Mouse (Mus musculus) liver, embryonic 14.5 days (tissue): Measurements from ENCODE around the gene Cdk8. TPM values are rescaled to one million over a fixed set of nuclear protein-coding genes. Genes with fewer than 3 reads are reported as not detected.

ENCODE experiments used
- ATAC-seq: fragments of 200-750 bp; cut with Nextera tagmentation; 2 replicates; pipeline ENCODE4 v1.8.0; 2017; ENCODE audit warnings: moderate number of reproducible peaks, mild to moderate bottlenecking, moderate library complexity; ENCODE audit not compliant: insufficient read depth
- DNase-seq, 3 experiments: peaks; one replicate each; pipeline ENCODE4 v3.0.0-alpha.2; 2012 to 2013; ENCODE audit warnings: low read depth in 3 of 3, low spot score in 3 of 3
- H3K27ac ChIP-seq: fragments of 300-500 bp; sonication (generic); 2 replicates; pipeline ENCODE4 v1.5.1; 2014; ENCODE audit warnings: moderate library complexity, mild to moderate bottlenecking, control low read depth, inconsistent platforms
- H3K27me3 ChIP-seq: fragments of 300-500 bp; sonication (generic); 2 replicates; pipeline ENCODE4 v1.6.1; 2014; ENCODE audit warnings: mild to moderate bottlenecking, low read length, moderate library complexity; ENCODE audit not compliant: control insufficient read depth, insufficient read depth
- H3K36me3 ChIP-seq: fragments of 300-500 bp; sonication (generic); replicated peaks from 2 replicates; pipeline ENCODE4 v1.6.1; 2014; ENCODE audit warnings: low read depth; ENCODE audit not compliant: control insufficient read depth, insufficient read depth
- H3K4me1 ChIP-seq, 2 experiments: fragments of 200-500 bp in 1 of 2; fragments of 300-500 bp in 1 of 2; sonication (generic) in 1 of 2; replicated peaks; 2 replicates each; pipeline ENCODE4 v1.6.1; 2012 to 2014; ENCODE audit warnings: antibody characterized with exemption in 1 of 2, inconsistent platforms in 1 of 2, low read length in 1 of 2; ENCODE audit not compliant: control insufficient read depth in 2 of 2, insufficient read depth in 2 of 2
- H3K4me2 ChIP-seq: fragments of 300-500 bp; sonication (generic); 2 replicates; pipeline ENCODE4 v1.6.1; 2014; ENCODE audit warnings: low read depth, mild to moderate bottlenecking, control low read depth, moderate library complexity
- H3K4me3 ChIP-seq, 2 experiments: fragments of 200-500 bp in 1 of 2; fragments of 300-500 bp in 1 of 2; sonication (generic) in 1 of 2; 2 replicates each; pipeline ENCODE4 v1.5.1; 2012 to 2014; ENCODE audit warnings: low read depth in 2 of 2, low read length in 2 of 2, mild to moderate bottlenecking in 2 of 2, control low read depth in 1 of 2, inconsistent platforms in 1 of 2, moderate library complexity in 1 of 2; ENCODE audit not compliant: insufficient read depth in 1 of 2
- H3K9ac ChIP-seq: fragments of 300-500 bp; sonication (generic); replicated peaks from 2 replicates; pipeline ENCODE4 v1.6.1; 2014; ENCODE audit warnings: mild to moderate bottlenecking, control low read depth, moderate library complexity
- H3K9me3 ChIP-seq: fragments of 300-500 bp; sonication (generic); 2 replicates; pipeline ENCODE4 v1.6.1; 2016; ENCODE audit warnings: low read length, mixed read lengths; ENCODE audit not compliant: control insufficient read depth
- CTCF ChIP-seq: IDR thresholded peaks from 2 replicates; pipeline ENCODE4 v1.5.1; 2016; ENCODE audit warnings: antibody characterized with exemption, low read depth, control low read depth
- EP300 ChIP-seq: IDR thresholded peaks from 2 replicates; pipeline ENCODE4 v1.6.1; 2016; ENCODE audit warnings: antibody characterized with exemption, low read depth
- WGBS: fragments of 180-500 bp; shearing (Covaris S2); extraction: QIAGEN DNeasy Blood & Tissue Kit; methylation state at CpG from one replicate; pipeline ENCODE4 v1.1.7; 2014; ENCODE audit not compliant: insufficient replicate concordance; 5-methylcytosine and 5-hydroxymethylcytosine counted together
- polyA plus RNA-seq, 2 experiments: library from polyadenylated mRNA; depleted of rRNA in 1 of 2; stranded (reverse) in 1 of 2; unstranded in 1 of 2; fragments of >200 nt; fragmentation: Nextera tagmentation in 1 of 2; extraction: Ambion mirVana in 1 of 2; gene quantifications; 2 replicates each; pipeline versions ENCODE4 v1.2.1 to v1.2.3; 2012 to 2014

The Cdk8 gene
- polyA plus RNA-seq, 2 experiments = 25.8 to 42.5 TPM

- no peak overlapping the region for H3K4me3 ChIP-seq
- H3K4me1 ChIP-seq = peaks cover 8 to 19% of the 10 kb centered on the region in 2 experiments
- H3K9me3 ChIP-seq = no peaks in the 10 kb centered on the region
- no peak overlapping the region for H3K9ac ChIP-seq
- 66% methylated on average over 10 of the region's 10 CpGs for WGBS
- no peak overlapping the region for H3K27ac ChIP-seq
- H3K4me2 ChIP-seq = no peak overlapping the region
- TF ChIP-seq EP300 (no peak), CTCF (no peak)
- ATAC-seq = no peak
- DNase-seq = no peak
- H3K27me3 ChIP-seq = no peaks in the 10 kb centered on the region
- no peaks in the 10 kb centered on the region for H3K36me3 ChIP-seq
Observed at GRCm38 (mm10) chr5:146328941-146329340, 97.9 kb downstream of the Cdk8 start.

DNA sequence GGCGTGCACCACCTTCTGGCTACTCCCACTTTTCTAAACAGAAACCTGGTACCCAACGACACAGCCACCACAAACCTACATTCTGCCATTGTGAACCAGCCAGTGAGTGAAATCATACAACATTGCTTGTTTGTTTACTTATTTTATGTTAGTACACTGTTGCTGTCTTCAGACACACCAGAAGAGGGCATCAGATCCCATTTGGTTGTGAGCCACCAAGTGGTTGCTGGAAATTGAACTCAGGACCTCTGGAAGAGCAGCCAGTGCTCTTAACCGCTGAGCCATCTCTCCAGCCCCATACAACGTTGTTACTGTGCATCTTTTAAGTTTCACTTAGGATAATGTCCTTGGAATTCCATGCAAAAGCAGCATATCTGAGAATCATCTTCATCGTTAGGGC, 98.5 kb downstream of the Cdk8 start:
- DNase-seq (no peak), ATAC-seq (no peak)
- H3K9ac ChIP-seq = no peak overlapping the region
- no peak overlapping the region for H3K27ac ChIP-seq
- H3K4me3 ChIP-seq = no peak overlapping the region
- H3K4me2 ChIP-seq = no peak overlapping the region
- 74% methylated on average over 5 of the region's 5 CpGs for WGBS
- H3K9me3 ChIP-seq = no peaks in the 10 kb centered on the region
- H3K27me3 ChIP-seq = no peaks in the 10 kb centered on the region
- peaks cover 11 to 23% of the 10 kb centered on the region in 2 experiments for H3K4me1 ChIP-seq
- H3K36me3 ChIP-seq = no peaks in the 10 kb centered on the region
- no peak for TF ChIP-seq EP300
- TF ChIP-seq CTCF = peak; percentile 27; the same call in 1 of the 2 replicates

DNA sequence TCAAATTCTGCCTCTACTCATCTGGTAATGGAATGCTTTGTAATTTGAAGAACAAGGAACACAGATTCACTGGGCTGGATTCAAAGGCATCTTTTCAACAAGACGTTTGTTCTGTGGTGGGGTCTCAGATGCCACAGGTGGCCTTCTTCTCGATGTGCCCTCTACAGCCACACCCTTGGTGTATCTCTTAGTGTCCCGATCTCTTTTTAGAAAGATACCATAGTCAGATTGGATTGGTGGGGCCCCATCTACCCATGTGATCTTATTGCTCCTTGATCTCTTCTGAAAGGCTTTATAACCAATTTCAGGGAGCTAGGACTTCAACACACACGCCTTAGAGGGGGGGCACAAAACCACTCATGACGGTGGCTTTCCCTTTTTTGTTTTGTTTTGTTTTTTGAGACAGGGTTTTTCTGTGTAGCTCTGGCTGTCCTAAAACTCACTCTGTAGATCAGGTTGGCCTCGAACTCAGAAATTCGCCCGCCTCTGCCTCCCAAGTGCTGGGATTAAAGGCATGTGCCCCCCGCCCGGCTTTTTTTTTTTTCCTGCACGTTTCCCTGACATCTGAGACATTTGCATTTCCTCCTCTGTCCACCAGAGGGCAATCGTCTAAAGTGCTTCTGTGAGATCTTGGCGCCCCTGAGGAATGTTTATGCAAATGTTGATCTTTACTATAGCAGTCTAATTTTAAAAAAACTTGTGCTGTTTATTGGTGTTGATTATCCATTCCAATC, 99.2 kb downstream of the Cdk8 start:
- Histone ChIP-seq H3K4me3 (peak overlapping the region in 1 of 2 experiments; percentile 26; a peak in 1 of 4 replicates), H3K9ac (peak overlapping the region; percentile 60), H3K27ac (peak overlapping the region; percentile 57), H3K4me2 (peak overlapping the region; percentile 63), H3K9me3 (no peaks in the 10 kb centered on the region), H3K27me3 (no peaks in the 10 kb centered on the region), H3K36me3 (no peaks in the 10 kb centered on the region), H3K4me1 (peaks cover 11 to 23% of the 10 kb centered on the region in 2 experiments)
- WGBS = 18% methylated on average over 13 of the region's 13 CpGs
- DNase-seq (peak in 1 of 3 experiments; percentile 66), ATAC-seq (peak; percentile 58; the same call in 1 of the 2 replicates)
- TF ChIP-seq CTCF (peak; percentile 86), EP300 (0 out of 2 replicates have a peak, but pooled peaks have one; percentile 25)

DNA sequence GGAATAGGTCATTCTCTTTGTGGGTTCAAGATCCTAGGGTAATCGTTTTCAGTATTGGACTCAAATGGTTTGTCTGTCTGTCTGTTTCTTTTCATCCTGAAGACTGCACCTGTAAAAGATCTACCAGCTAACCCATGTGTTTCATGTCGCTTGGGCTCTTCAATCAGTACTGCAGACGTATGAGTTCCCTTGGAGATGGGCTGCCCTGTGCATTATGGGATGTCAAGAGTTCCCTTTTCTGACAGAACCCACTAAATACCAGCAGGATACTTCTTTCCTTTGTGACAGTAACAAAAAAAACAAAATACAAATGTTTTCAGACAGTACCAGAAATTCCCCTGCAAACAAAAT, 99.7 kb downstream of the Cdk8 start:
- no peak for TF ChIP-seq CTCF
- TF ChIP-seq EP300 = no peak
- no peaks in the 10 kb centered on the region for H3K36me3 ChIP-seq
- no peaks in the 10 kb centered on the region for H3K27me3 ChIP-seq
- peaks cover 9 to 23% of the 10 kb centered on the region in 2 experiments for H3K4me1 ChIP-seq
- no peaks in the 10 kb centered on the region for H3K9me3 ChIP-seq
- WGBS = 24% methylated on average over 3 of the region's 3 CpGs
- ATAC-seq = no peak
- H3K4me2 ChIP-seq = peak overlapping the region; percentile 63
- no peak for DNase-seq
- H3K9ac ChIP-seq = peak overlapping the region; percentile 2; the same call in 1 of the 2 replicates
- H3K27ac ChIP-seq = peak overlapping the region; percentile 62
- no peak overlapping the region for H3K4me3 ChIP-seq

- DNase-seq (no peak), ATAC-seq (no peak)
- Histone ChIP-seq H3K9ac (no peak overlapping the region), H3K36me3 (no peaks in the 10 kb centered on the region), H3K4me3 (no peak overlapping the region), H3K4me1 (peaks cover 9 to 22% of the 10 kb centered on the region in 2 experiments), H3K27me3 (no peaks in the 10 kb centered on the region), H3K4me2 (no peak overlapping the region), H3K9me3 (no peaks in the 10 kb centered on the region), H3K27ac (no peak overlapping the region)
- no peak for TF ChIP-seq CTCF
- no peak for TF ChIP-seq EP300
- 79% methylated on average over 11 of the region's 11 CpGs for WGBS
Observed at GRCm38 (mm10) chr5:146331131-146331530, 100.1 kb downstream of the Cdk8 start.
